Mouse (Mus musculus): ENCODE data around the gene Smagp. TPM values are rescaled to one million over a fixed set of nuclear protein-coding genes. Genes with fewer than 3 reads are reported as not detected.

Smagp gene
- polyA plus RNA-seq, 1 experiment from 2014 or later = 4.0 TPM

GRCm38 (mm10) chr15:100660805-100661204 is 24.1 kb upstream of the Smagp start:
- Histone ChIP-seq H3K4me2 (ENCODE audit: low read depth, low read length) (no peak overlapping the region), H3K4me1 (ENCODE audit: control insufficient read depth, insufficient read depth, low read length) (no peaks in the 10 kb centered on the region; the same call in 1 of the 2 replicates), H3K36me3 (replicated peaks; ENCODE audit: control insufficient read depth, insufficient read depth, low read depth, low read length) (no peaks in the 10 kb centered on the region), H3K4me3 (ENCODE audit: low read depth, low read length) (no peak overlapping the region), H3K27ac (replicated peaks; ENCODE audit: low read depth, low read length) (no peak overlapping the region), H3K9ac (replicated peaks; ENCODE audit: low read length) (no peak overlapping the region), H3K9me3 (replicated peaks; ENCODE audit: control insufficient read depth, low read length) (no peaks in the 10 kb centered on the region), H3K27me3 (ENCODE audit: control insufficient read depth, insufficient read depth, low read length) (no peaks in the 10 kb centered on the region)
- DNase-seq (ENCODE audit: low spot score) = no peak
- 86% methylated on average over 5 of the region's 5 CpGs for WGBS
- no peak for ATAC-seq (replicated peaks; ENCODE audit: insufficient number of reproducible peaks, low FRiP score, low TSS enrichment, low read depth)

- no peak overlapping the region for H3K4me3 ChIP-seq (ENCODE audit: low read depth, low read length)
- 79% methylated on average over 9 of the region's 9 CpGs for WGBS
- H3K9ac ChIP-seq (replicated peaks; ENCODE audit: low read length) = no peak overlapping the region
- no peaks in the 10 kb centered on the region for H3K9me3 ChIP-seq (replicated peaks; ENCODE audit: control insufficient read depth, low read length)
- H3K27ac ChIP-seq (replicated peaks; ENCODE audit: low read depth, low read length) = no peak overlapping the region
- no peak for ATAC-seq (replicated peaks; ENCODE audit: insufficient number of reproducible peaks, low FRiP score, low TSS enrichment, low read depth)
- no peak overlapping the region for H3K4me2 ChIP-seq (ENCODE audit: low read depth, low read length)
- DNase-seq (ENCODE audit: low spot score) = no peak
- H3K4me1 ChIP-seq (ENCODE audit: control insufficient read depth, insufficient read depth, low read length) = no peaks in the 10 kb centered on the region
- H3K27me3 ChIP-seq (ENCODE audit: control insufficient read depth, insufficient read depth, low read length) = no peaks in the 10 kb centered on the region
- no peaks in the 10 kb centered on the region for H3K36me3 ChIP-seq (replicated peaks; ENCODE audit: control insufficient read depth, insufficient read depth, low read depth, low read length)
These were observed 23.6 kb upstream of the Smagp start for GRCm38 (mm10) chr15:100660306-100660705.

DNA sequence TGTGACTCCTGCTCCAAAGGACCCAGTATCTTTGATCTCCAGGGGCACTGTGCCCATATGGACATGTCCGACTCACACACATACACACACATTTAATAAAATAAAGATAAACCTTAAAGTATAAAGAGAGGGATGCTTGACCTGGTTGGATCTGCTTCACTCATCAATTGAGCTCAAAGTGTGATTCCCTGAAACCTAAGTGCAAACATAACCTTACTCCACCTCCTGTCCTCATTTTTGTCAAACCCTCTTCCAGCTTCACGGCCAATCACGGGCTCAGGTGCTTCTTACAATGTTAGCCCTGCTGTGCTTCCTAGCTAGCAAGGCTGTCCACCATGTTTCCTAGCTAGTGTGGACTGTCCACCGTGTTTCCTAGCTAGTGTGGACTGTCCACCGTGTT is 18.5 kb upstream of the Smagp start:
- no peaks in the 10 kb centered on the region for H3K27me3 ChIP-seq (ENCODE audit: control insufficient read depth, insufficient read depth, low read length)
- no peak overlapping the region for H3K27ac ChIP-seq (replicated peaks; ENCODE audit: low read depth, low read length)
- no peaks in the 10 kb centered on the region for H3K9me3 ChIP-seq (replicated peaks; ENCODE audit: control insufficient read depth, low read length)
- H3K9ac ChIP-seq (replicated peaks; ENCODE audit: low read length) = no peak overlapping the region
- DNase-seq (ENCODE audit: low spot score) (no peak), ATAC-seq (replicated peaks; ENCODE audit: insufficient number of reproducible peaks, low FRiP score, low TSS enrichment, low read depth) (no peak)
- H3K4me1 ChIP-seq (ENCODE audit: control insufficient read depth, insufficient read depth, low read length) = no peaks in the 10 kb centered on the region
- no peaks in the 10 kb centered on the region for H3K36me3 ChIP-seq (replicated peaks; ENCODE audit: control insufficient read depth, insufficient read depth, low read depth, low read length)
- no peak overlapping the region for H3K4me2 ChIP-seq (ENCODE audit: low read depth, low read length)
- H3K4me3 ChIP-seq (ENCODE audit: low read depth, low read length) = no peak overlapping the region
- WGBS = 85% methylated on average over 5 of the region's 5 CpGs

DNA sequence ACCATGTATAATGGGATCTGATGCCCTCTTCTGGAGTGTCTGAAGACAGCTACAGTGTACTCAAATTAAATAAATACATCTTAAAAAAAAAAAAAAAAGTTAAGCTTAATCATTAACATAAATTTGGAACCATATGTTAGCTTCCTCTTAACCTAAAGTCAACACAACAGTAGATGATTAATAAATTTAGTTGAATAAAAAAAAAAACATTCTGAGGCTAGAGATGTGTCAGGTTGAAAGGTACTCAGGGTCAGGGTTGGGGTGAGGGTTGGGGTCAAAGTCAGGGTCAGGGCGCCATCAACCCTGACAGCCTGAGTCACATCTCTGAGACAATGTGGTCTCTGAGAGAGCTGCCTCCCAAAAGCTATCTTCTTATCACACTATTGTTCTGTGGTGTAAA is 17.5 kb upstream of the Smagp start:
- WGBS = 65% methylated on average over 1 of the region's 1 CpGs
- no peak overlapping the region for H3K9ac ChIP-seq (replicated peaks; ENCODE audit: low read length)
- ATAC-seq (replicated peaks; ENCODE audit: insufficient number of reproducible peaks, low FRiP score, low TSS enrichment, low read depth) = no peak

DNA sequence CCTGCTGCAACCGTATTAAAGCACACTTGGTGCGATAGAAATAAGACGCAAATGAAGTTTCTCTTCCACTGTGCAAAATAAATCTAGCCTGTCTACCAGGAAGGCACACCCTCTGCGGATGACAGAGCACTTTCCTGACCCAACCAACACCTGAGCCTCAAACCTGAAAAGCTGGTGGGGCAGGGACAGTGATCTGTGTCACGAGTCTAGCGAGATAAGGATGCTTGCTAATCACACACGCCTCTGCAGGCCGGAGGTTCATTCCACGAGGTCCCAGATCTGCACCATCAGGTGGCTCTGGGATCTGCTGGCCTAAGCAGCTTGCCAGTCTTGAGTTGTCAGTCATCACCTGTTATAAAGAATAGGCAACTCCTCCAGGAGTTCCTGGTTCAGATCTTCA is 14.9 kb upstream of the Smagp start:
- H3K4me2 ChIP-seq (ENCODE audit: low read depth, low read length) = no peak overlapping the region
- no peak overlapping the region for H3K4me3 ChIP-seq (ENCODE audit: low read depth, low read length)
- H3K9me3 ChIP-seq (replicated peaks; ENCODE audit: control insufficient read depth, low read length) = no peaks in the 10 kb centered on the region
- no peaks in the 10 kb centered on the region for H3K4me1 ChIP-seq (ENCODE audit: control insufficient read depth, insufficient read depth, low read length)
- no peak overlapping the region for H3K9ac ChIP-seq (replicated peaks; ENCODE audit: low read length)
- DNase-seq (ENCODE audit: low spot score) (no peak), ATAC-seq (replicated peaks; ENCODE audit: insufficient number of reproducible peaks, low FRiP score, low TSS enrichment, low read depth) (no peak)
- no peak overlapping the region for H3K27ac ChIP-seq (replicated peaks; ENCODE audit: low read depth, low read length)
- 86% methylated on average over 9 of the region's 9 CpGs for WGBS
- H3K27me3 ChIP-seq (ENCODE audit: control insufficient read depth, insufficient read depth, low read length) = no peaks in the 10 kb centered on the region
- H3K36me3 ChIP-seq (replicated peaks; ENCODE audit: control insufficient read depth, insufficient read depth, low read depth, low read length) = no peaks in the 10 kb centered on the region

More for the DNA sequence above, 17.5 kb upstream of the Smagp start:
- Histone ChIP-seq H3K27ac (replicated peaks; ENCODE audit: low read depth, low read length) (no peak overlapping the region), H3K4me3 (ENCODE audit: low read depth, low read length) (no peak overlapping the region), H3K9me3 (replicated peaks; ENCODE audit: control insufficient read depth, low read length) (no peaks in the 10 kb centered on the region), H3K36me3 (replicated peaks; ENCODE audit: control insufficient read depth, insufficient read depth, low read depth, low read length) (no peaks in the 10 kb centered on the region), H3K4me1 (ENCODE audit: control insufficient read depth, insufficient read depth, low read length) (no peaks in the 10 kb centered on the region), H3K27me3 (ENCODE audit: control insufficient read depth, insufficient read depth, low read length) (no peaks in the 10 kb centered on the region), H3K4me2 (ENCODE audit: low read depth, low read length) (no peak overlapping the region)
- no peak for DNase-seq (ENCODE audit: low spot score)

- Histone ChIP-seq H3K4me1 (ENCODE audit: control insufficient read depth, insufficient read depth, low read length) (no peaks in the 10 kb centered on the region), H3K4me2 (ENCODE audit: low read depth, low read length) (no peak overlapping the region), H3K9me3 (replicated peaks; ENCODE audit: control insufficient read depth, low read length) (no peaks in the 10 kb centered on the region), H3K36me3 (replicated peaks; ENCODE audit: control insufficient read depth, insufficient read depth, low read depth, low read length) (no peaks in the 10 kb centered on the region), H3K27me3 (ENCODE audit: control insufficient read depth, insufficient read depth, low read length) (no peaks in the 10 kb centered on the region), H3K27ac (replicated peaks; ENCODE audit: low read depth, low read length) (no peak overlapping the region), H3K9ac (replicated peaks; ENCODE audit: low read length) (no peak overlapping the region), H3K4me3 (ENCODE audit: low read depth, low read length) (no peak overlapping the region)
- no peak for DNase-seq (ENCODE audit: low spot score)
- 85% methylated on average over 10 of the region's 10 CpGs for WGBS
- no peak for ATAC-seq (replicated peaks; ENCODE audit: insufficient number of reproducible peaks, low FRiP score, low TSS enrichment, low read depth)
These were observed 13.4 kb upstream of the Smagp start for GRCm38 (mm10) chr15:100650111-100650510.

- Histone ChIP-seq H3K9ac (replicated peaks; ENCODE audit: low read length) (no peak overlapping the region), H3K36me3 (replicated peaks; ENCODE audit: control insufficient read depth, insufficient read depth, low read depth, low read length) (no peaks in the 10 kb centered on the region), H3K27me3 (ENCODE audit: control insufficient read depth, insufficient read depth, low read length) (no peaks in the 10 kb centered on the region), H3K4me3 (ENCODE audit: low read depth, low read length) (no peak overlapping the region), H3K9me3 (replicated peaks; ENCODE audit: control insufficient read depth, low read length) (no peaks in the 10 kb centered on the region), H3K4me2 (ENCODE audit: low read depth, low read length) (no peak overlapping the region), H3K27ac (replicated peaks; ENCODE audit: low read depth, low read length) (no peak overlapping the region), H3K4me1 (ENCODE audit: control insufficient read depth, insufficient read depth, low read length) (no peaks in the 10 kb centered on the region)
- WGBS = 81% methylated on average over 6 of the region's 6 CpGs
- ATAC-seq (replicated peaks; ENCODE audit: insufficient number of reproducible peaks, low FRiP score, low TSS enrichment, low read depth) (no peak), DNase-seq (ENCODE audit: low spot score) (no peak)
These were observed 9.4 kb upstream of the Smagp start for GRCm38 (mm10) chr15:100646161-100646560.

- ATAC-seq (replicated peaks; ENCODE audit: insufficient number of reproducible peaks, low FRiP score, low TSS enrichment, low read depth) = no peak
- no peaks in the 10 kb centered on the region for H3K36me3 ChIP-seq (replicated peaks; ENCODE audit: control insufficient read depth, insufficient read depth, low read depth, low read length)
- WGBS = 90% methylated on average over 7 of the region's 7 CpGs
These were observed 5.7 kb upstream of the Smagp start for GRCm38 (mm10) chr15:100642451-100642850.

More at GRCm38 (mm10) chr15:100642451-100642850, 5.7 kb upstream of the Smagp start:
- Histone ChIP-seq H3K4me3 (ENCODE audit: low read depth, low read length) (no peak overlapping the region), H3K4me1 (ENCODE audit: control insufficient read depth, insufficient read depth, low read length) (no peaks in the 10 kb centered on the region), H3K27me3 (ENCODE audit: control insufficient read depth, insufficient read depth, low read length) (peaks cover 11% of the 10 kb centered on the region; the same call in 1 of the 2 replicates), H3K27ac (replicated peaks; ENCODE audit: low read depth, low read length) (no peak overlapping the region), H3K9me3 (replicated peaks; ENCODE audit: control insufficient read depth, low read length) (no peaks in the 10 kb centered on the region), H3K4me2 (ENCODE audit: low read depth, low read length) (no peak overlapping the region), H3K9ac (replicated peaks; ENCODE audit: low read length) (no peak overlapping the region)
- DNase-seq (ENCODE audit: low spot score) = no peak

All from embryonic facial prominence, embryonic 11.5 days (tissue).